Mouse (Mus musculus) midbrain, embryonic 10.5 days (tissue): Measurements from ENCODE around the gene Mob3a. TPM values are rescaled to one million over a fixed set of nuclear protein-coding genes. Genes with fewer than 3 reads are reported as not detected.
A peak's percentile ranks its signal among the peaks of the same experiment; 100 is the strongest.

ENCODE experiments used
- DNase-seq: peaks from one replicate; pipeline ENCODE4 v3.0.0-alpha.2; 2017; ENCODE audit warnings: low spot score
- H3K27ac ChIP-seq: fragments of 300-500 bp; sonication (generic); replicated peaks from 2 replicates; pipeline ENCODE4 v1.5.1; 2016; ENCODE audit warnings: mild to moderate bottlenecking
- H3K27me3 ChIP-seq: fragments of 300-500 bp; sonication (generic); 2 replicates; pipeline ENCODE4 v1.6.1; 2016; ENCODE audit warnings: low read depth, mild to moderate bottlenecking; ENCODE audit not compliant: poor library complexity, severe bottlenecking
- H3K36me3 ChIP-seq: fragments of 300-500 bp; sonication (generic); 2 replicates; pipeline ENCODE4 v1.6.1; 2016; ENCODE audit warnings: mild to moderate bottlenecking, moderate library complexity
- H3K4me1 ChIP-seq: fragments of 300-500 bp; sonication (generic); 2 replicates; pipeline ENCODE4 v1.6.1; 2016
- H3K4me3 ChIP-seq: fragments of 300-500 bp; sonication (generic); 2 replicates; pipeline ENCODE4 v1.5.1; 2016; ENCODE audit warnings: mild to moderate bottlenecking, moderate library complexity
- H3K9me3 ChIP-seq: fragments of 300-500 bp; sonication (generic); replicated peaks from 2 replicates; pipeline ENCODE4 v1.6.1; 2016; ENCODE audit warnings: mild to moderate bottlenecking
- WGBS: fragments of 180-500 bp; shearing (Covaris S2); methylation state at CpG from one replicate; pipeline ENCODE4 v1.1.7; 2016; 5-methylcytosine and 5-hydroxymethylcytosine counted together
- polyA plus RNA-seq: library from polyadenylated mRNA; unstranded; fragments of >200 nt; fragmentation: Nextera tagmentation; extraction: Ambion mirVana; gene quantifications from 2 replicates; pipeline ENCODE4 v1.2.1, GENCODE M21; 2016

Mob3a gene
- 69.9 and 73.9 TPM in 2 replicates for polyA plus RNA-seq

- H3K27ac ChIP-seq: peak within 1 kb of the TSS; percentile 86
Measured at GRCm38 (mm10) chr10:80701721-80702535, at the start of gene Mob3a, which contains the start of gene Izumo4. TSS of gene Mob3a (minus strand) at chr10:80701977. TSS of gene Izumo4 (plus strand) at chr10:80702184.

GRCm38 (mm10) chr10:80751188-80751832 lies 49.5 kb upstream of the Mob3a start:
- peak overlapping the region; percentile 57 for H3K27ac ChIP-seq
- H3K4me3 ChIP-seq: peak overlapping the region; percentile 44
- no peaks in the 10 kb centered on the region for H3K36me3 ChIP-seq
- 18% methylated on average over 16 of the region's 16 CpGs for WGBS
- no peak for DNase-seq
- H3K9me3 ChIP-seq: no peaks in the 10 kb centered on the region
- peaks cover 28% of the 10 kb centered on the region for H3K4me1 ChIP-seq
- no peaks in the 10 kb centered on the region for H3K27me3 ChIP-seq

More at GRCm38 (mm10) chr10:80701721-80702535, at the start of gene Mob3a, which contains the start of gene Izumo4:
- Histone ChIP-seq H3K9me3 (no peaks in the 10 kb centered on the region), H3K27me3 (no peaks in the 10 kb centered on the region), H3K4me3 (peak within 1 kb of the TSS; percentile 70), H3K4me1 (peaks cover 42% of the 10 kb centered on the region), H3K36me3 (peaks cover 21% of the 10 kb centered on the region)
- under 1% methylated on average over 59 of the region's 59 CpGs for WGBS
- DNase-seq: peak; percentile 100

GRCm38 (mm10) chr10:80748609-80749008 lies 46.8 kb upstream of the Mob3a start:
- Histone ChIP-seq H3K36me3 (no peaks in the 10 kb centered on the region), H3K27ac (no peak overlapping the region), H3K4me3 (no peak overlapping the region), H3K9me3 (no peaks in the 10 kb centered on the region), H3K27me3 (no peaks in the 10 kb centered on the region), H3K4me1 (peaks cover 18% of the 10 kb centered on the region)
- peak; percentile 47 for DNase-seq
- WGBS: 14% methylated on average over 6 of the region's 6 CpGs

GRCm38 (mm10) chr10:80747410-80747809 lies 45.6 kb upstream of the Mob3a start:
- 28% methylated on average over 3 of the region's 3 CpGs for whole genome bisulfite sequencing
- Histone ChIP-seq H3K36me3 (no peaks in the 10 kb centered on the region), H3K27me3 (no peaks in the 10 kb centered on the region), H3K4me1 (peaks cover 21% of the 10 kb centered on the region), H3K4me3 (no peak overlapping the region), H3K27ac (no peak overlapping the region), H3K9me3 (no peaks in the 10 kb centered on the region)
- DNase-seq: peak; percentile 74

GRCm38 (mm10) chr10:80744262-80744661 lies 42.5 kb upstream of the Mob3a start:
- Histone ChIP-seq H3K27ac (no peak overlapping the region), H3K9me3 (no peaks in the 10 kb centered on the region), H3K4me3 (no peak overlapping the region), H3K36me3 (peaks cover 11% of the 10 kb centered on the region), H3K27me3 (no peaks in the 10 kb centered on the region), H3K4me1 (peaks cover 32% of the 10 kb centered on the region)
- no peak for DNase-seq
- 46% methylated on average over 5 of the region's 5 CpGs for WGBS

GRCm38 (mm10) chr10:80742180-80742978 lies 40.6 kb upstream of the Mob3a start, which contains the start of gene Ap3d1:
TSS of gene Ap3d1 (minus strand) at chr10:80742264.
- Histone ChIP-seq H3K4me3 (peak within 1 kb of the TSS; percentile 99), H3K4me1 (peaks cover 35% of the 10 kb centered on the region), H3K36me3 (peaks cover 25% of the 10 kb centered on the region), H3K27me3 (no peaks in the 10 kb centered on the region), H3K9me3 (no peaks in the 10 kb centered on the region), H3K27ac (peak within 1 kb of the TSS; percentile 94)
- 3% methylated on average over 25 of the region's 25 CpGs for WGBS
- DNase-seq: peak; percentile 98

- Histone ChIP-seq H3K4me1 (peaks cover 35% of the 10 kb centered on the region), H3K36me3 (peaks cover 31% of the 10 kb centered on the region), H3K27me3 (no peaks in the 10 kb centered on the region), H3K27ac (peak overlapping the region; percentile 94), H3K4me3 (peak overlapping the region; percentile 99), H3K9me3 (no peaks in the 10 kb centered on the region)
- no peak for DNase-seq
- under 1% methylated on average over 46 of the region's 46 CpGs for WGBS
Measured at GRCm38 (mm10) chr10:80741634-80742179, 39.9 kb upstream of the Mob3a start.

GRCm38 (mm10) chr10:80741146-80741545 lies 39.4 kb upstream of the Mob3a start:
- H3K27me3 ChIP-seq: no peaks in the 10 kb centered on the region
- no peak for DNase-seq
- peaks cover 34% of the 10 kb centered on the region for H3K36me3 ChIP-seq
- peaks cover 35% of the 10 kb centered on the region for H3K4me1 ChIP-seq
- H3K9me3 ChIP-seq: no peaks in the 10 kb centered on the region
- 37% methylated on average over 5 of the region's 5 CpGs for WGBS
- peak overlapping the region; percentile 94 for H3K27ac ChIP-seq
- peak overlapping the region; percentile 99 for H3K4me3 ChIP-seq

GRCm38 (mm10) chr10:80738657-80739056 lies 36.9 kb upstream of the Mob3a start:
- Histone ChIP-seq H3K27ac (no peak overlapping the region), H3K4me1 (peaks cover 33% of the 10 kb centered on the region), H3K27me3 (no peaks in the 10 kb centered on the region), H3K36me3 (peaks cover 56% of the 10 kb centered on the region), H3K4me3 (no peak overlapping the region), H3K9me3 (no peaks in the 10 kb centered on the region)
- WGBS: 89% methylated on average over 1 of the region's 1 CpGs
- DNase-seq: no peak

- no peaks in the 10 kb centered on the region for H3K27me3 ChIP-seq
- no peak overlapping the region for H3K27ac ChIP-seq
- H3K4me1 ChIP-seq: peaks cover 25% of the 10 kb centered on the region
- no peak for DNase-seq
- peaks cover 75% of the 10 kb centered on the region for H3K36me3 ChIP-seq
- WGBS: 87% methylated on average over 5 of the region's 5 CpGs
- H3K9me3 ChIP-seq: no peaks in the 10 kb centered on the region
- no peak overlapping the region for H3K4me3 ChIP-seq
Measured at GRCm38 (mm10) chr10:80736731-80737130, 35.0 kb upstream of the Mob3a start.

GRCm38 (mm10) chr10:80732611-80733101 lies 30.9 kb upstream of the Mob3a start:
- Histone ChIP-seq H3K4me3 (no peak overlapping the region), H3K4me1 (no peaks in the 10 kb centered on the region), H3K27ac (no peak overlapping the region), H3K27me3 (no peaks in the 10 kb centered on the region), H3K36me3 (peaks cover 94% of the 10 kb centered on the region), H3K9me3 (no peaks in the 10 kb centered on the region)
- 92% methylated on average over 6 of the region's 6 CpGs for WGBS
- DNase-seq: no peak
